Mouse (Mus musculus) monocyte, adult 5-6 weeks (primary cell): ENCODE data around the gene Cdk2ap2. TPM values are rescaled to one million over a fixed set of nuclear protein-coding genes. Genes with fewer than 3 reads are reported as not detected.
"Not testable (repeated sequence)": the region's sequence is repeated elsewhere in the genome, so short reads cannot be mapped to it uniquely, and the experiment has no call there.

Experiments
- ATAC-seq: fragments of 153-309, 156-312 bp; replicated peaks from 2 replicates; pipeline ENCODE4 v1.8.0; 2017; ENCODE audit warnings: mild to moderate bottlenecking; ENCODE audit not compliant: low TSS enrichment, insufficient number of reproducible peaks, severe bottlenecking, poor library complexity, low FRiP score
- total RNA-seq: library from RNA; stranded (forward); fragments of 200-1000, 200-491, 200-594 nt; gene quantifications from 3 replicates; pipeline ENCODE4 v1.2.3, GENCODE M21; 2017

Gene Cdk2ap2
- total RNA-seq, 1 experiment from 2014 or later = 92.6 TPM

- ATAC-seq = not testable (repeated sequence)
These were observed 33.6 kb upstream of the Cdk2ap2 start for GRCm38 (mm10) chr19:4063357-4063756.

- not testable (repeated sequence) for ATAC-seq
These were observed 32.5 kb upstream of the Cdk2ap2 start for GRCm38 (mm10) chr19:4064501-4064900.

GRCm38 (mm10) chr19:4066280-4066679 is 30.7 kb upstream of the Cdk2ap2 start:
- no peak for ATAC-seq

- ATAC-seq = no peak
These were observed 30.1 kb upstream of the Cdk2ap2 start for GRCm38 (mm10) chr19:4066877-4067276.

GRCm38 (mm10) chr19:4068242-4068641 is 28.7 kb upstream of the Cdk2ap2 start:
- ATAC-seq = not testable (repeated sequence)

- ATAC-seq = no peak
These were observed 28.1 kb upstream of the Cdk2ap2 start for GRCm38 (mm10) chr19:4068717-4069410.

GRCm38 (mm10) chr19:4070311-4070710 is 26.7 kb upstream of the Cdk2ap2 start:
- no peak for ATAC-seq

GRCm38 (mm10) chr19:4070756-4071155 is 26.2 kb upstream of the Cdk2ap2 start:
- ATAC-seq = peak; percentile 82

GRCm38 (mm10) chr19:4071406-4071805 is 25.6 kb upstream of the Cdk2ap2 start:
- ATAC-seq = no peak

- no peak for ATAC-seq
These were observed 24.1 kb upstream of the Cdk2ap2 start for GRCm38 (mm10) chr19:4072706-4073424.

GRCm38 (mm10) chr19:4075531-4075930 is 21.5 kb upstream of the Cdk2ap2 start:
- no peak for ATAC-seq

- no peak for ATAC-seq
These were observed 17.4 kb upstream of the Cdk2ap2 start for GRCm38 (mm10) chr19:4079594-4079993.

GRCm38 (mm10) chr19:4080511-4081009 is 16.4 kb upstream of the Cdk2ap2 start:
- no peak for ATAC-seq

GRCm38 (mm10) chr19:4081394-4081793 is 15.6 kb upstream of the Cdk2ap2 start, which contains the start of gene Cabp2:
Cabp2 (plus strand) TSS chr19:4081578.
- no peak for ATAC-seq

- ATAC-seq = no peak
These were observed 14.6 kb upstream of the Cdk2ap2 start for GRCm38 (mm10) chr19:4082219-4082965.

- no peak for ATAC-seq
These were observed 13.7 kb upstream of the Cdk2ap2 start for GRCm38 (mm10) chr19:4083316-4083715.

GRCm38 (mm10) chr19:4083826-4084225 is 13.2 kb upstream of the Cdk2ap2 start:
- no peak for ATAC-seq

- ATAC-seq = no peak
These were observed 12.0 kb upstream of the Cdk2ap2 start for GRCm38 (mm10) chr19:4084984-4085383.

- no peak for ATAC-seq
These were observed 10.8 kb upstream of the Cdk2ap2 start for GRCm38 (mm10) chr19:4086156-4086555.
